ENCODE assay signal across 8 mouse cellular contexts in the genomic region with DNA sequence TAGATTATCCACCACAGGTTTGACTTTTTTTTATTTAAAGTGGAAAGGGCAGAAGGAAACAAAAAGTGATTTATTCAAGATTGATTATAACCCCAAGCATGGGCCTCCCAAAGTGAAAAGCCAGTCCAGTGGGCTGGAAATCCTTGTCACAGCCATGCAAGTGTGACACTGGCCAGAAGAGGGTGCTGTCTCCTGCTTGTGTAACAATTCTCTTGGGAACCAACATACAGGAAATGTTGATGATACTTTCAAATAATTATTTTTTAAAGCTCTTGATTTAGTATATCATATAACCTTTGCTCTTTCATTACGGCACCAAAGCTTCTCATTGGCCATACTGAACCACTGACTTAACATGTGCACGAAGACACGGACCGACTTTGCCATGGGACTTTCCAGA. TPM values are rescaled to one million over a fixed set of nuclear protein-coding genes. Genes with fewer than 3 reads are reported as not detected.
DNase-seq lines count a peak whose midpoint lies in the region; ATAC-seq and TF ChIP-seq lines count a peak whose summit lies in the region.

No protein-coding gene starts in this region.

- no peak; the same call in 1 of the 2 replicates for ATAC-seq in intestine, embryonic 14.5 days (replicated peaks; ENCODE audit: low FRiP score, low TSS enrichment, low read depth)
- no peak for ATAC-seq in intestine, embryonic 16.5 days
- no peak for ATAC-seq in G1E (ENCODE audit: extremely low read depth, insufficient number of reproducible peaks, low FRiP score, poor library complexity, severe bottlenecking)

- no peaks in the 10 kb centered on the region for H3K27me3 ChIP-seq in intestine, embryonic 14.5 days (replicated peaks; ENCODE audit: control insufficient read depth, insufficient read depth, low read length)
- no peaks in the 10 kb centered on the region for H3K27me3 ChIP-seq in intestine, embryonic 16.5 days (replicated peaks; ENCODE audit: control insufficient read depth, insufficient read depth, low read length)
- peaks cover 5% of the 10 kb centered on the region; the same call in 1 of the 2 replicates for H3K27me3 ChIP-seq in G1E (ENCODE audit: insufficient read depth, low read length)

- intact Hi-C loops in heart, postnatal 14 days (cut with DNase I): loop anchor here (1.0 to 10.0 kb wide), 3 partner anchors 61 to 197 kb away; no protein-coding TSS in a partner anchor

- DNase-seq in intestine, embryonic 14.5 days (ENCODE audit: low spot score): peak; percentile 78
- peak; percentile 19 for DNase-seq in G1E (ENCODE audit: low spot score)
- DNase-seq in c-Kit-positive CD71-positive TER-119-negative erythroid progenitor cells, embryonic 14.5 days (ENCODE audit: low read depth): peak; percentile 38
- DNase-seq in heart, postnatal 14 days: peak; percentile 52 to 77
- peak; percentile 47 for DNase-seq in left cerebral cortex, adult 11 months (ENCODE audit: low spot score)
- peak; percentile 34 to 57 for DNase-seq in monocyte, adult 2 months (ENCODE audit: low read depth in 1 of 2, low spot score in 2 of 2)
- DNase-seq in thymus, postnatal 0 days (ENCODE audit: low spot score): peak; percentile 35

- H3K4me1 ChIP-seq in intestine, embryonic 14.5 days (replicated peaks; ENCODE audit: control insufficient read depth, insufficient read depth, low read length): no peaks in the 10 kb centered on the region
- no peaks in the 10 kb centered on the region for H3K4me1 ChIP-seq in intestine, embryonic 16.5 days (ENCODE audit: control insufficient read depth, insufficient read depth, low read length)
- no peaks in the 10 kb centered on the region for H3K4me1 ChIP-seq in G1E (ENCODE audit: insufficient read depth, low read depth, low read length)

- no peak overlapping the region for H3K9ac ChIP-seq in intestine, embryonic 14.5 days (ENCODE audit: low read length)
- H3K9ac ChIP-seq in intestine, embryonic 16.5 days (ENCODE audit: low read depth, low read length): no peak overlapping the region

- H3K4me3 ChIP-seq in intestine, embryonic 14.5 days (ENCODE audit: low read depth, low read length): no peak overlapping the region
- no peak overlapping the region for H3K4me3 ChIP-seq in intestine, embryonic 16.5 days (ENCODE audit: low read length)
- H3K4me3 ChIP-seq in G1E (ENCODE audit: low read depth, low read length): no peak overlapping the region

- no peaks in the 10 kb centered on the region for H3K9me3 ChIP-seq in intestine, embryonic 14.5 days (ENCODE audit: control insufficient read depth, low read length)
- no peaks in the 10 kb centered on the region for H3K9me3 ChIP-seq in intestine, embryonic 16.5 days (ENCODE audit: control insufficient read depth, low read length)
- H3K9me3 ChIP-seq in G1E (replicated peaks): no peaks in the 10 kb centered on the region

- H3K27ac ChIP-seq in intestine, embryonic 14.5 days (ENCODE audit: low read depth): no peak overlapping the region
- no peak overlapping the region for H3K27ac ChIP-seq in intestine, embryonic 16.5 days (ENCODE audit: low read length)

- peak; percentile 75; the same call in 1 of the 2 replicates for TF ChIP-seq CTCF in G1E (IDR thresholded peaks at IDR 0.05; ENCODE audit: low read depth, low read length)

- H3K36me3 ChIP-seq in intestine, embryonic 14.5 days (ENCODE audit: control insufficient read depth, insufficient read depth, low read length): no peaks in the 10 kb centered on the region
- no peaks in the 10 kb centered on the region for H3K36me3 ChIP-seq in intestine, embryonic 16.5 days (ENCODE audit: control insufficient read depth, insufficient read depth, low read length)
- no peaks in the 10 kb centered on the region for H3K36me3 ChIP-seq in G1E (replicated peaks)

- no peak overlapping the region for H3K4me2 ChIP-seq in intestine, embryonic 14.5 days (ENCODE audit: low read length)
- no peak overlapping the region for H3K4me2 ChIP-seq in intestine, embryonic 16.5 days (ENCODE audit: low read depth, low read length)

- 78% methylated on average over 4 of the region's 4 CpGs for WGBS in intestine, embryonic 14.5 days
- WGBS in intestine, embryonic 16.5 days: 79% methylated on average over 4 of the region's 4 CpGs

RNA-seq across cellular contexts. Expression of a gene that starts 32.7 kb away (rescaled TPM):
- polyA plus RNA-seq in intestine, embryonic 14.5 days (2014; fragmentation: Nextera tagmentation; extraction: Ambion mirVana): 6.6 and 8.5 TPM in 2 replicates
- 43.7 and 49.5 TPM in 2 replicates for polyA plus RNA-seq in intestine, embryonic 16.5 days (2015; fragmentation: Nextera tagmentation; extraction: Ambion mirVana)
- 1.4 TPM in 1 of 2 replicates, not detected in the other for total RNA-seq in G1E (2014; fragmentation: Nextera tagmentation)
- total RNA-seq in G1E (2017): 1.7 and 3.0 TPM in 2 replicates
- 2.5 and 3.9 TPM in 2 replicates for polyA plus RNA-seq in G1E (2012)
- total RNA-seq in heart, postnatal 14 days (2021): 1 to 10 TPM; 4.8 to 5.8 TPM
- polyA plus RNA-seq in thymus, postnatal 0 days (2015; fragmentation: Nextera tagmentation; extraction: Ambion mirVana): 75.2 and 79.9 TPM in 2 replicates

RNA-seq across cellular contexts. Expression of a gene that starts 36.8 kb away (rescaled TPM):
- polyA plus RNA-seq in intestine, embryonic 14.5 days (2014; fragmentation: Nextera tagmentation; extraction: Ambion mirVana): 83.6 and 88.9 TPM in 2 replicates
- polyA plus RNA-seq in intestine, embryonic 16.5 days (2015; fragmentation: Nextera tagmentation; extraction: Ambion mirVana): 57.9 and 59.9 TPM in 2 replicates
- total RNA-seq in G1E (2014; fragmentation: Nextera tagmentation): 134 and 139 TPM in 2 replicates
- total RNA-seq in G1E (2017): 48.2 and 58.6 TPM in 2 replicates
- 75.5 and 189 TPM in 2 replicates for polyA plus RNA-seq in G1E (2012)
- 10 to 100 TPM; 36.9 to 40.7 TPM for total RNA-seq in heart, postnatal 14 days (2021)
- polyA plus RNA-seq in thymus, postnatal 0 days (2015; fragmentation: Nextera tagmentation; extraction: Ambion mirVana): 38.8 and 40.4 TPM in 2 replicates

RNA-seq across cellular contexts. Expression of a gene that starts 58.1 kb away (rescaled TPM):
- 4.0 and 4.5 TPM in 2 replicates for polyA plus RNA-seq in intestine, embryonic 14.5 days (2014; fragmentation: Nextera tagmentation; extraction: Ambion mirVana)
- polyA plus RNA-seq in intestine, embryonic 16.5 days (2015; fragmentation: Nextera tagmentation; extraction: Ambion mirVana): 2.9 and 3.5 TPM in 2 replicates
- total RNA-seq in G1E (2014; fragmentation: Nextera tagmentation) (36.6 and 41.9 TPM in 2 replicates), G1E (2017) (28.9 and 38.9 TPM in 2 replicates)
- 3.3 and 3.5 TPM in 2 replicates for polyA plus RNA-seq in G1E (2012)
- 10 to 100 TPM; 16.3 to 20.0 TPM for total RNA-seq in heart, postnatal 14 days (2021)
- polyA plus RNA-seq in thymus, postnatal 0 days (2015; fragmentation: Nextera tagmentation; extraction: Ambion mirVana): 6.7 and 6.8 TPM in 2 replicates

RNA-seq across cellular contexts. Expression of a gene that starts 58.2 kb away (rescaled TPM):
- polyA plus RNA-seq in intestine, embryonic 14.5 days (2014; fragmentation: Nextera tagmentation; extraction: Ambion mirVana): 34.8 and 39.9 TPM in 2 replicates
- polyA plus RNA-seq in intestine, embryonic 16.5 days (2015; fragmentation: Nextera tagmentation; extraction: Ambion mirVana): 19.1 and 20.8 TPM in 2 replicates
- total RNA-seq in G1E (2014; fragmentation: Nextera tagmentation) (92.5 and 119 TPM in 2 replicates), G1E (2017) (109 and 142 TPM in 2 replicates)
- polyA plus RNA-seq in G1E (2012): 6.6 and 11.2 TPM in 2 replicates
- 1 to 10 TPM; 1.5 to 2.0 TPM for total RNA-seq in heart, postnatal 14 days (2021)
- 24.3 and 28.1 TPM in 2 replicates for polyA plus RNA-seq in thymus, postnatal 0 days (2015; fragmentation: Nextera tagmentation; extraction: Ambion mirVana)

Comparison
In these comparisons a context has a peak if more than half of its experiments do, and no peak if none do; other contexts are left out.
1. DNase-seq: peak in every context shown above with its lines; median percentile 78 in intestine, embryonic 14.5 days; 64 in heart, postnatal 14 days; 47 in left cerebral cortex, adult 11 months; 46 in monocyte, adult 2 months; 38 in c-Kit-positive CD71-positive TER-119-negative erythroid progenitor cells, embryonic 14.5 days; 35 in thymus, postnatal 0 days; 19 in G1E.